Mouse (Mus musculus): ENCODE data around the gene Ccdc88c. TPM values are rescaled to one million over a fixed set of nuclear protein-coding genes. Genes with fewer than 3 reads are reported as not detected.
A peak's percentile ranks its signal among the peaks of the same experiment; 100 is the strongest.

Ccdc88c gene
- polyA plus RNA-seq, 1 experiment from 2014 or later = 5.4 TPM

DNA sequence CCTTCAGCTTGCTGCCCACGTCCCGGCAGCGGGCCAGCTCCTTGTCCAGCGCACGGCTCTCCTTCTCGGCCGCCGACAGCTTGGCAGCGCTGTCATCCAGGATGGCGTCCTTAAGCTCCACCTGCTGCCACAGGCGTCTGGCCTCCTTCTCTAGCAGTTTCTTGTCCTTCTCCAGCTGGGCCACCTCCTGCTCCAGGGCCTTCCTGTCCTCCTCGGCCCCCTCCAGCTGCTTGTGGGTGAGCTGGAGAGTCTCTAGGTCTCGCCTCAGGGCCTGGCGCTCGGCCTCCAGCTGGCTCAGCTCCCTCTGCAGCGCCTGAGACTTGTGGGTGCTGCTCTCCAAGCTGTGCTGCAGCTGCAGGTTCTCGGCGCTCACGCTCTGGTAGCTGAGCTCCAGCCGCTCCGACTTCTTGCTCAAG lies 83.9 kb downstream of the Ccdc88c start:
- H3K27ac ChIP-seq = no peak overlapping the region
- H3K27me3 ChIP-seq = no peaks in the 10 kb centered on the region
- 93% methylated on average over 21 of the region's 21 CpGs for WGBS (ENCODE audit: insufficient replicate concordance)
- DNase-seq (no peak), ATAC-seq (ENCODE audit: low read depth) (no peak)
- no peaks in the 10 kb centered on the region for H3K4me1 ChIP-seq (replicated peaks)
- H3K9me3 ChIP-seq (replicated peaks) = no peaks in the 10 kb centered on the region
- H3K4me3 ChIP-seq (replicated peaks) = no peak overlapping the region
- peaks cover 96% of the 10 kb centered on the region for H3K36me3 ChIP-seq
- H3K9ac ChIP-seq = no peak overlapping the region
- H3K4me2 ChIP-seq = no peak overlapping the region

DNA sequence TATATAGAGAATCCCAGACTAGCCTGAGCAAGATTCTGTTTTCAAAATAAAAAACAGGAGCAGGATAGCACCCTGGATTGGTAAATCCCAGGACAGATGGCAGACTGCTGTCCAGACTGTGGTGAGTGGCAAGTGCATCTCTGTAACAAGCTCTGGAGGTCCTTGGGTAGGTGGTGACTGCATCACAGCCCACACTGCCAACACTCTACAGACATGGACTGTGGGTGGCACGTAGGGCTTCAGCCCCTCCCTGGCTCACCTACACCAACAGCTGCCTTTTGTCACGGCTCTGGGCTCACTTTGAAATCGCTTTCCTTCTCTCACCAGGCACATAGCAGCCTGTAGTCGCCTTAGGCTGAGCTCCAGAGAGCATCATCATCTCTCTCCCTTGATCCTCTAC lies 85.7 kb downstream of the Ccdc88c start:
- DNase-seq = no peak
- H3K36me3 ChIP-seq = peaks cover 97% of the 10 kb centered on the region
- 77% methylated on average over 4 of the region's 4 CpGs for WGBS (ENCODE audit: insufficient replicate concordance)
- H3K9ac ChIP-seq = no peak overlapping the region
- no peak for ATAC-seq (ENCODE audit: low read depth)
- no peaks in the 10 kb centered on the region for H3K4me1 ChIP-seq (replicated peaks)
- H3K9me3 ChIP-seq (replicated peaks) = no peaks in the 10 kb centered on the region
- no peak overlapping the region for H3K4me3 ChIP-seq (replicated peaks)
- H3K27me3 ChIP-seq = no peaks in the 10 kb centered on the region
- H3K4me2 ChIP-seq = no peak overlapping the region
- no peak overlapping the region for H3K27ac ChIP-seq

DNA sequence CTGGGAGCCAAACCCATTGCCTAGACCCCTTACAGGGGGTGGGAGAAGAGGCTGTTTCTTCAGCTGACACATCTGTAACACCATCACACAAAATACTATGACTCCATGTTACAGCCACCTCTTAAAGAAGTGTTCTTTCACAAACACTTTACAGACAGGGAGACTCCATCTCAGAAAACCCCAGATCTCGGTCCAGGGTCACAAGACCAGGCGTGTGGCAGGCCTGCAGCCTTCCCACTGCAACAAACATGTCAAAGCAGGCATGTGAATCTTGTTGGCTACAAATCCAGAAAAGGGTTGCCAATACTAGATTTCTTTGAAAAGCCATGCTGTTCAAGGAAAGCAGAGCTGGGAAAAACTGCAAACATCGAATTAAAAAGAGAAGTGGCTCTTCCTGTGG lies 87.5 kb downstream of the Ccdc88c start:
- no peaks in the 10 kb centered on the region for H3K4me1 ChIP-seq (replicated peaks)
- H3K4me2 ChIP-seq = no peak overlapping the region
- H3K9ac ChIP-seq = no peak overlapping the region
- DNase-seq (no peak), ATAC-seq (ENCODE audit: low read depth) (no peak)
- 71% methylated on average over 3 of the region's 3 CpGs for WGBS (ENCODE audit: insufficient replicate concordance)
- H3K36me3 ChIP-seq = peaks cover 96% of the 10 kb centered on the region
- H3K4me3 ChIP-seq (replicated peaks) = no peak overlapping the region
- no peak overlapping the region for H3K27ac ChIP-seq
- no peaks in the 10 kb centered on the region for H3K9me3 ChIP-seq (replicated peaks)
- H3K27me3 ChIP-seq = no peaks in the 10 kb centered on the region

DNA sequence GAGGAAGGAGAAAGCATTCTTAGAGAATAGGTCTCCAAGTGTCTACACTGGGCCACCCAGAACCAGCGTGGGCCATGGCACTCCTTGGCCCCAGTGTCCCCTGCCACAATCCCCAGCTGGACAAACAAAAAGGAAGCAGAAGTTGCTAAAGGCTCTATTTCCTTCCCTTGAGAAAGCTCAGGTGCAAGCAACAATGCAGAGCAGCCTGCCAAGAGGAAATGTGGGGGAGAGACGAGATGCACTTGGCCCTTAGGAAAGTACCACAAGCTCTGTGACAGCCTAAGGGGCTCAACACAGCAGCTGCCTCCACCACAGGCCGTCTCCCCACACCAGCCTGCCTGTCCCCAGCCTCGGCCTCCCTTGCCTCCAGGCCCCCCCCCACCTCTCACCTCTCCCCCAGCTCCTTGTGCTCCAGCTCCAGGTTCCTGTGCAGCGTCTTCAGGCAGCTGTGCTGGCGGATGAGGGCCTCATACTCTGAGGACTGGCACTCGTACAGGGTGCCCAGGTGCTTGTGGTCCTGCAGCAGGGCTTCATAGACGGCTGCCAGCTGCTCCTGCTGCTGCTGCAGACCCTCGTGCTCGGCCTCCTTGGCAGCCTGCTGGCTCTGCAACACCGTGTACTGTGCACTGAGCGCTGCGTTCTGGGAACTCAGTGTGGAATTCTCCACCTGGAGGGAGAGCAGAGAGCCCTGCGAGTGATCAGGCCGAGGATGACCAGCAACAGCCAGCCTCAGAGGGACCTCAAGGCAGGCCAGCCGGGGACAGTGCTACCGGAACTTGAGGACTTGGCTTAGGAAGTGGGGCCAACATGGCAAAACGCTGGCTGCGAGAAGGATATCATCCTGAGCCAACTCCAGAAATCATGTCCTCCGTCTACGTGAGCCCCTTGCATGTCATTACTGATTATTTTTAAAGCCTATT lies 91.2 kb downstream of the Ccdc88c start:
- peaks cover 88% of the 10 kb centered on the region for H3K36me3 ChIP-seq
- no peaks in the 10 kb centered on the region for H3K4me1 ChIP-seq (replicated peaks)
- ATAC-seq (ENCODE audit: low read depth) (no peak), DNase-seq (no peak)
- H3K9me3 ChIP-seq (replicated peaks) = no peaks in the 10 kb centered on the region
- H3K27me3 ChIP-seq = no peaks in the 10 kb centered on the region
- H3K4me3 ChIP-seq (replicated peaks) = no peak overlapping the region
- no peak overlapping the region for H3K4me2 ChIP-seq
- 79% methylated on average over 21 of the region's 21 CpGs for WGBS (ENCODE audit: insufficient replicate concordance)
- no peak overlapping the region for H3K9ac ChIP-seq
- H3K27ac ChIP-seq = no peak overlapping the region

DNA sequence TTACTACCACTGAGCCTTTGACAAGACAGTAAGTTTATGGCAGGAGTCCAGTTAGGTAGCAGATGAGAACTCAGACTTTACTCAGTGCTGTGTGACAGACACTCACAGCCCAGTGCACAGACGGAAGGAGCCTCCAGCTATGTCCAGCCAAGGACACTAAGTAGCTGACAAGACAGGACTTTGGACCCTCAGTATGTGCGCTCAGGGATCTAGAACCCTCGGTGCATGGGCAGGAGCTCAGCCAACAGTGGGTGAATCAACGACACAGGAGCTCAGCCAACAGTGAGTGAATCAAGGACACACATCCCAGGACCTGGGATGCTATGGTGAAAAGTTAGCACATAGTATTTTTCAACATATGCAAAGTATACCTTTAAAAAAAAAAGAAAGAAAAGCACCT lies 92.1 kb downstream of the Ccdc88c start:
- DNase-seq (no peak), ATAC-seq (ENCODE audit: low read depth) (no peak)
- Histone ChIP-seq H3K4me1 (replicated peaks) (no peaks in the 10 kb centered on the region), H3K9ac (no peak overlapping the region), H3K36me3 (peaks cover 88% of the 10 kb centered on the region), H3K4me3 (replicated peaks) (no peak overlapping the region), H3K27me3 (no peaks in the 10 kb centered on the region), H3K4me2 (no peak overlapping the region), H3K9me3 (replicated peaks) (no peaks in the 10 kb centered on the region), H3K27ac (no peak overlapping the region)
- 82% methylated on average over 4 of the region's 4 CpGs for WGBS (ENCODE audit: insufficient replicate concordance)

DNA sequence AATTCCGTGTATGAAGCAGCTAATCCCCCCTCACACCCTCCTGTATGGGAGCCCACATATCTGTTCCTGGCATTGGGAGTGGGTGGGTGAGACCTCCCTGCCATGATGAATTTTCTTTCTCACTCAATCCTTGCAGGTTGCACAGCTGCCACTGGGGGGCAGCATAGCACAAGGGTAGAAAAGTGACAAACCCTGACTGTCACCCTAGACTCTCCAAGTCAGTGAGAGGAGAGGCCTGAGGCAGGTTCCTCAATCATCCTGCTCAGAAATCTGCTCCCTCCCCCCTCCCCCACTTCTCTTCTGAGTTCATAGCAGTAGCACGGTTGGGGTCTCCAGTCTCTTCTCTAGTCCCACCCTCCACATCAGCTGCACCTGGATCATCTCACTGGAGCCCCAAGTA lies 92.7 kb downstream of the Ccdc88c start:
- Histone ChIP-seq H3K36me3 (peaks cover 88% of the 10 kb centered on the region), H3K4me2 (no peak overlapping the region)

DNA sequence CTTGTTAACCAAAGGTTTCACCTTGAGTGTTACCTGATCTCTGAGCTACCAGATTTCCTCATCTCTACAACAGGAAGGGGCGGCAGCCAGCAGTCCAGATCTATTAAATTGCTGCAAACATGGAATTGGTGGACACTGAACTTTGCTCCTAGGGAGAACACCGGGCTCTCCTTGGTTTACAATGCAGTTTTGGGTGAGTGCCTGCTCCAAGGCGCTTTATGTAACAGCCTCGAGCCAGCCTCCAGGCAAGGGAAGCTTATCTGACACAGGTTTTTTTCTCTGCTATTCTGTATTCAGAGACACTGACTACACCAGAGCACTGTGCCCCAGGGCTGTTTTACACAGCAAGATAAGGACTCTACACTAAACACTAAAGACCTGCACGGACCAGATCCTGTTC lies 94.1 kb downstream of the Ccdc88c start:
- no peak overlapping the region for H3K4me3 ChIP-seq (replicated peaks)
- ATAC-seq (ENCODE audit: low read depth) = no peak
- H3K36me3 ChIP-seq = peaks cover 88% of the 10 kb centered on the region
- DNase-seq = no peak
- H3K4me2 ChIP-seq = no peak overlapping the region
- no peaks in the 10 kb centered on the region for H3K27me3 ChIP-seq
- no peaks in the 10 kb centered on the region for H3K4me1 ChIP-seq (replicated peaks)
- no peak overlapping the region for H3K27ac ChIP-seq
- no peak overlapping the region for H3K9ac ChIP-seq
- H3K9me3 ChIP-seq (replicated peaks) = no peaks in the 10 kb centered on the region
- WGBS (ENCODE audit: insufficient replicate concordance) = 77% methylated on average over 5 of the region's 5 CpGs

More for the DNA sequence above, 92.7 kb downstream of the Ccdc88c start:
- Histone ChIP-seq H3K27ac (no peak overlapping the region), H3K4me1 (replicated peaks) (no peaks in the 10 kb centered on the region), H3K9me3 (replicated peaks) (no peaks in the 10 kb centered on the region), H3K4me3 (replicated peaks) (no peak overlapping the region), H3K27me3 (no peaks in the 10 kb centered on the region), H3K9ac (no peak overlapping the region)
- WGBS (ENCODE audit: insufficient replicate concordance) = 16% methylated on average over 2 of the region's 2 CpGs
- DNase-seq = peak; percentile 58
- peak; percentile 63 for ATAC-seq (ENCODE audit: low read depth)

DNA sequence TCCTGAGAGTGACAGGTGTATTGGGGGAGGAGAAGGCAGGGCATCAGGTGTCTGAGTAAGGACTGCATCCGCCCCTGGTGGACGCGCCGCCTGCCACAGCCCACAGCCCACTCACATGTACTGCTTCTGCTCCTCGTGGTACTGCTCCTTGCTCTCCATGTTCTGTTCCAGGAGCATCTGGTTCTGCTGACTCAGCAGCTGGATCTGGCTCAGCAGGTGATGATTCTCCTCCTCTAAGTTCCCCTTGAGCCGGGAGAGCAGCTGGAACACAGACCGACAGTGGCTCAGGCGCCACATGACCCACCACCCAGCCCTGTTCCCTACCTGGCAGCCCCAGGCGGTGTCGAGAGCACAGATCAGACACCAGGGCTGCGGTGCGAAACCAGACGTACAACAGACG lies 97.2 kb downstream of the Ccdc88c start:
- DNase-seq (no peak), ATAC-seq (ENCODE audit: low read depth) (no peak)
- Histone ChIP-seq H3K27me3 (no peaks in the 10 kb centered on the region), H3K36me3 (peaks cover 87% of the 10 kb centered on the region), H3K27ac (no peak overlapping the region), H3K9ac (no peak overlapping the region), H3K4me3 (replicated peaks) (no peak overlapping the region), H3K4me1 (replicated peaks) (no peaks in the 10 kb centered on the region), H3K9me3 (replicated peaks) (no peaks in the 10 kb centered on the region), H3K4me2 (no peak overlapping the region)
- 90% methylated on average over 14 of the region's 14 CpGs for WGBS (ENCODE audit: insufficient replicate concordance)

DNA sequence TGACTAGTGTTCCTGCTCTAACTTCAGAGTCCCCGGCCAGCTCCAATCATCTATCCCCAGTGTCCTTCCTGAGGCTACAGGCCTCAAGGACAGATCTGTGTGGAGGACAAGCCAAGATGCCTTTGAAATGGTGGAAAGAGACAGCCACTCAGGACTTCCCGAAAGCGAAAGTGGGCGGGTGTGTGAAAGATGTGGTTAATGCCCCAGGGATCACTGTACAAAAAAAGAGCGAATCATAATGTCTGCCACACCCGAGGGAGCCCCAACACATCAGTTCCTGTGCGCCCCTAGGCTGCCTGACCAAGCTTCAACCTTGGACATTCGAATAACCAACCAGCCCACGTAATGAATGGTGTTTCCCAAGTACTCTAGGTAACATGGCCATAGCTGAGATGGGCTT lies 100.6 kb downstream of the Ccdc88c start:
- WGBS (ENCODE audit: insufficient replicate concordance) = 85% methylated on average over 9 of the region's 9 CpGs
- DNase-seq (no peak), ATAC-seq (ENCODE audit: low read depth) (no peak)
- Histone ChIP-seq H3K4me1 (replicated peaks) (no peaks in the 10 kb centered on the region), H3K27ac (no peak overlapping the region), H3K4me2 (no peak overlapping the region), H3K9ac (no peak overlapping the region), H3K9me3 (replicated peaks) (no peaks in the 10 kb centered on the region), H3K4me3 (replicated peaks) (no peak overlapping the region), H3K36me3 (peaks cover 87% of the 10 kb centered on the region), H3K27me3 (no peaks in the 10 kb centered on the region)

DNA sequence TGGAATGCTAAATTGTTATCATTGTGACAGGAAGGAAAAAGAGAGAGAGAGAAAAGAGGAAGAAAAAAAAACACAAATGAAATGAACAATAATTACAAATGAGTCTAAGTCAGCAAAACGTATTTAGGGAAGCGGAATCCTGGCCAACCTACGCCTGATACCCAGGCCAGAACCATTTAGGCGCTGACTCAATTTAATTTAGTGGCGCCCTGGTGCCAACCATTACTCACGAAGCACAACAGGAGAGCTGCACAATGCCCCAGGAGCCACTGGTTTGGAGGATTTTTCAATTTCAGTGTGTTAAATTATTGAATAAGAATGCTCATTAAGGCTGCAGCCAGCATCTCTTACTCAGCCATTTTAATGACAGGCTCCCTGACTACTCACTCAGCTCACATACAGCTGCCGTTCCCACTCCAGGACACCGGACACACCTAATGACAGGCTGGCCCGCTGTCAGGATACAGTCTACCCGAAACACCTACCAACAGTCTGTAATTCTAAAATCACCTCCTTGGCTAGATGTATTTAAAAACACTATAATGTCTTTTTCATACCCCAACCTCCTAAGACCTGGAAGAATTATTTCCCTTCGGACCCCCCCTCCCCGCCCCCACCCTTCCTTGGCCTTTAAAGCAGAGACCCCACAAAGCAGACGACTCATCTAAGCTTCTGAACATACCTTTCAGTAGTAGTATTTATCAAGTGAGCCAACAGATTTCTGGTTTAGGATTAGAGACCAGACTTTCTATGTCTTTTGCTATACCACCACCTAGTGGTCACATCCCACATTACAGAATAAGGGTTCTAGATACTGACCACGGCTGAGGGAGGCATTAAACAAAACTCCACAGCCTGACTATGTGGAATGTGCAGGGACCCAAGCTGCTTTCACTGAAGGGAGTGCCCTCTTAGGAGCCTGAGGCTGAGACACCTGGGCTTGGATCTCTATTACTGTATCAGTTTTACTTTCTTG lies 102.9 kb downstream of the Ccdc88c start:
- peaks cover 89% of the 10 kb centered on the region for H3K36me3 ChIP-seq
- DNase-seq (peak; percentile 36), ATAC-seq (ENCODE audit: low read depth) (no peak)
- no peak overlapping the region for H3K9ac ChIP-seq
- no peaks in the 10 kb centered on the region for H3K9me3 ChIP-seq (replicated peaks)
- 72% methylated on average over 14 of the region's 14 CpGs for WGBS (ENCODE audit: insufficient replicate concordance)
- no peaks in the 10 kb centered on the region for H3K4me1 ChIP-seq (replicated peaks)
- H3K4me2 ChIP-seq = no peak overlapping the region
- no peaks in the 10 kb centered on the region for H3K27me3 ChIP-seq
- no peak overlapping the region for H3K4me3 ChIP-seq (replicated peaks)
- H3K27ac ChIP-seq = no peak overlapping the region

DNA sequence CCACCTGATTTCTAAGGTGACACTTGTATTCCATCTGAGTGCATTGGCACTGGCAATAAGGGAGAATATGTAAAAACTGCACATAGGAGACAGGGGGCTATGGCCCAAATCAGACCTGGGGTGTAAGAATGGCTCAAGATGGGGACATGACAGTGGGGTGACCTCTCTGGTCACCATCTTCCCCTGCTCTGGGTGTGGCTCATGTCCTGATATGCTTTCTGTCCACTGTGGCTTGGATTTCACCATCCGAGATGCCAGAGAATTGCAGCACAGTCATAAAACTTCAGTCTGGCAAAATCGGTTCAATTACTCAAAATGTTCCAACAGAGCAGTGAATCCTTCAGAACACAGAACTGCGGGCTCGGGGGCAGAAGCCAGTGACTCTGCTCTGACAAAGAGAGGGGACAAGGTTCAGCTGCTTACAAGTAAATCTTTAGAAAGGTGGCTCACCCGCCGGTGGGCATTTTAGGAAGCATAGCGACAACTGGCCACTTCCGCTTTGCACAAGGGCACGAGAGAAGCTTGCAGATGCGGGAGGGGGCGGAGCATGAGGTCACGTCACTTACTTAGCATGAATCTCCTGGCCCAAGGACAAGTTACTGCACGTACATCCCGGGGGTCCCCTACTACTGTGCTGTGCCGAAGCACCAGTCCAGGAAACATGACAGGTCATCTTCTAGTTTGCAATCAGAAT lies 104.1 kb downstream of the Ccdc88c start:
- H3K4me2 ChIP-seq = no peak overlapping the region
- DNase-seq (no peak), ATAC-seq (ENCODE audit: low read depth) (no peak)
- no peaks in the 10 kb centered on the region for H3K4me1 ChIP-seq (replicated peaks)
- H3K4me3 ChIP-seq (replicated peaks) = no peak overlapping the region
- peaks cover 87% of the 10 kb centered on the region for H3K36me3 ChIP-seq
- H3K9me3 ChIP-seq (replicated peaks) = no peaks in the 10 kb centered on the region
- no peak overlapping the region for H3K9ac ChIP-seq
- H3K27ac ChIP-seq = no peak overlapping the region
- no peaks in the 10 kb centered on the region for H3K27me3 ChIP-seq
- WGBS (ENCODE audit: insufficient replicate concordance) = 71% methylated on average over 15 of the region's 15 CpGs

All from liver, embryonic 13.5 days (tissue).